Mouse (Mus musculus) olfactory bulb, adult 2 months (tissue): ENCODE data around the gene Gusb.

Experiments used
- CTCF ChIP-seq: fragments of 200-500 bp; IDR thresholded peaks from 2 replicates; pipeline ENCODE4 v1.5.1; 2012; ENCODE audit warnings: low read depth, mild to moderate bottlenecking, low read length, moderate library complexity; ENCODE audit not compliant: insufficient read depth
- POLR2A ChIP-seq: fragments of 200-500 bp; IDR thresholded peaks from 2 replicates; pipeline ENCODE4 v1.6.1; 2012; ENCODE audit warnings: mild to moderate bottlenecking, low read depth, low read length, moderate library complexity; ENCODE audit not compliant: insufficient read depth

DNA sequence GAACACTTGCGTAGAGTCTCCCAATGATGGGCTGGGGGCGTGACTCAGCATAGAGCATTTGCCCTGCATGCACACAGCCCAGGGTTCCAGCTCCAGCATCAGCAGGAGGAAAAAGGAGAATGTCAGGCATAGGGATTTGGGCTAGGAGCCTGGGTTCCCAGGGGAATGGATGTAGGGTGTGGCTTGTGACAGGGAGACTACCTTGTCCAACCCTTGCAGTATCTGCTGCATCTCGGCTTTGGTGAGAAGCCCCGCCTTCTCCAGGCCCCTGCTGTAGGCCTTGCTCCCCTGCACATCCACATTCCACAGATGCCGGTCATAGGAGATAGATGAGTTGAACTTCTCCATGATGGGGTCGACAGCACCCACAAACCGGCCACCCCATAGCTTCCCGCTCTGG lies 16.6 kb upstream of the Gusb start:
- TF ChIP-seq POLR2A, result no peak
- no peak for TF ChIP-seq CTCF
